Mouse (Mus musculus): ENCODE data around the gene Taf6.

Taf6 gene

GRCm38 (mm10) chr5:138171695-138172491, 15.4 kb downstream of the Taf6 start, which contains the start of the genes Ap4m1 and Mcm7:
Ap4m1 (plus strand) TSS chr5:138172002.
Mcm7 (minus strand) TSS chr5:138172422.
- peak; percentile 98 for DNase-seq (ENCODE audit: low spot score)

- peak; percentile 93 for DNase-seq (ENCODE audit: low spot score)
These were observed 16.2 kb downstream of the Taf6 start for GRCm38 (mm10) chr5:138170936-138171561.

- no peak for DNase-seq (ENCODE audit: low spot score)
These were observed 21.7 kb downstream of the Taf6 start for GRCm38 (mm10) chr5:138165594-138165993.

GRCm38 (mm10) chr5:138163610-138164009, 23.6 kb downstream of the Taf6 start:
- no peak for DNase-seq (ENCODE audit: low spot score)

- DNase-seq (ENCODE audit: low spot score): no peak
These were observed 24.2 kb downstream of the Taf6 start for GRCm38 (mm10) chr5:138163046-138163445.

GRCm38 (mm10) chr5:138160842-138161665, 26.2 kb downstream of the Taf6 start, which contains the start of gene Cops6:
Cops6 (plus strand) TSS chr5:138161071.
- peak; percentile 88 for DNase-seq (ENCODE audit: low spot score)

GRCm38 (mm10) chr5:138160224-138160762, 27.0 kb downstream of the Taf6 start:
- DNase-seq (ENCODE audit: low spot score): no peak

- peak; percentile 91 for DNase-seq (ENCODE audit: low spot score)
These were observed 31.7 kb downstream of the Taf6 start, which contains the start of gene Zfp113 for GRCm38 (mm10) chr5:138155443-138155976. Zfp113 (minus strand) TSS chr5:138155744.

GRCm38 (mm10) chr5:138154390-138154789, 32.9 kb downstream of the Taf6 start:
- DNase-seq (ENCODE audit: low spot score): no peak

- DNase-seq (ENCODE audit: low spot score): no peak
These were observed 48.7 kb downstream of the Taf6 start for GRCm38 (mm10) chr5:138138585-138138984.

- peak; percentile 66 for DNase-seq (ENCODE audit: low spot score)
These were observed 49.2 kb downstream of the Taf6 start for GRCm38 (mm10) chr5:138137935-138138549.

GRCm38 (mm10) chr5:138137257-138137656, 50.0 kb downstream of the Taf6 start:
- DNase-seq (ENCODE audit: low spot score): peak; percentile 37

- DNase-seq (ENCODE audit: low spot score): no peak
These were observed 54.7 kb downstream of the Taf6 start for GRCm38 (mm10) chr5:138132425-138133064.
